Mouse (Mus musculus) heart, adult 18-20 months (tissue): ENCODE results near the gene Alb. TPM values are rescaled to one million over a fixed set of nuclear protein-coding genes. Genes with fewer than 3 reads are reported as not detected.

Experiments used
- DNase-seq, 2 experiments: peaks; one replicate each; pipeline ENCODE4 v3.0.0; 2021 to 2022; ENCODE audit warnings: mixed read lengths in 1 of 2
- total RNA-seq, 2 experiments: library from RNA; stranded (reverse); gene quantifications; 2 replicates each; pipeline ENCODE4 v1.2.3; 2021

Gene Alb
- total RNA-seq, 2 experiments from 2014 or later, result not detected

DNA sequence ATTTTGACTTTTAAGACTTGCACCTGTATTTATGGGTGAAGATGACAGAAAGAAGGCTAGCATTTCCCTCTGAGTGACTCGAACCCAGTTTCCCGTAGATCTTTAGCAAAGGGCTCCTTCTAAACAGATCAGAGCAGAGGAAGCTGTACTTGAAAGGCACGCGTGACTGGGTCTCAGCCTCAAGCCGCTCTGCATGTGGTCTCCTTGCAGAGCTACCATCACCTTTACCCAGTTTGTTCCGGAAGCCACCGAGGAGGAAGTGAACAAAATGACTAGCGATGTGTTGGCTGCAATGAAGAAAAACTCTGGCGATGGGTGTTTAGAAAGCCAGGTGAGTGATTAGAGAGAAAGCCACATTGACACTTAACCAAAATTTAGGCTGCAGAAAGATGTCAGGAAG is 31.7 kb downstream of the Alb start:
- DNase-seq, result peak in 1 of 2 experiments; percentile 4

GRCm38 (mm10) chr5:90494308-90494707 is 33.6 kb downstream of the Alb start:
- DNase-seq, result no peak

DNA sequence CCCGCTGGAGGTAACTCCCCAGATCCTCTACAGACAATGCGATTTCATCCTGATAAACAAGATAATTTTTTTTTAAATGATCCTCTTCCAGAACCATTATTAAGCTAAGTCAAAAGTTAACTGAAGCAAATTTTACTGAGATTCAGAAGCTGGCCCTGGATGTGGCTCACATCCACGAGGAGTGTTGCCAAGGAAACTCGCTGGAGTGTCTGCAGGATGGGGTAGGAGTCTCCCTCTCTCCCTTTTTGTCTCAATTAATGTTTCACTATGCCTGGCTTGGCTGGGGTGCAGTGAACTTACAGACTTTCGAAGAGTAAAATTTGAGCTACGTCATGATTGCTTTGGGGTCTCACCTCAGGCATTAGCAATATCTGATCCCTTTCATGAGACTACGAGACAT is 38.8 kb downstream of the Alb start:
- DNase-seq, result no peak

DNA sequence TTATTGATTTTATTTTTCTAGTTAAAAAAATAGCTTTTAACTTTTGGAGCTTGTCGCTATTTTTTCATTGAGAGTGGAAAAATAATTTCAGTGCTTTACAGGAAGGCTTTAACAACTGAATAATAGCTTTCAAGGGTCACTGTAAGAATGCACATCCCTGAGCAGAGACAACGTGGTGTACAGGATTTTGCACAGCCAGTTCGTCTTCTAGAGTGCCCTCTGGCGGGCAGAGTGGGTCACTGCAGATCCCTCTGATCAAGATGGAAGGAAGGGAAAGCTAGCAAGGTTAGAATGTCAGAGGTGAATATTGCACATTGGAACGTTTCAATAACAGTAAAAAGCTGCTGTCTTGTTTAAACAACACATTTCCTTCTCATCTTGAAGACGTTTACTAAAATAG is 40.0 kb downstream of the Alb start:
- peak; percentile 47 to 85 for DNase-seq

DNA sequence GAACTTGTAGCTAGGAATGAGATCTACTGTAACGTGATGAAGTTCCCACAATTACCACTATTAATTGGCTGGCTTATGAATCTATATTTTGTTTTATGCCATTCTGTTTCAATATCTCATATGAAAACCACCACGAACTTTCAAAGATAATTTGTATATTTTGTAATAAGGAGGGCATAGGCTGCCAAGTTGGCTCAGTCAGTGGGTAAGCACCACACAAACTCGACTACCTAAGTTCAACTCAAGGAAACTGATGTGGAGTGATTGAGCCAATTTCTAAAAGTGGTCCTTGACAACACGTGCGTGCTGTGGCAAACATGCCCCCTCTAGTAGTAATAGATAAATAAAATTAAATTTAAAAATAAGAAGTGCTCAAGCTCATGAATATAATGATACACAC is 41.1 kb downstream of the Alb start:
- no peak for DNase-seq

GRCm38 (mm10) chr5:90504742-90505141 is 44.0 kb downstream of the Alb start:
- DNase-seq, result no peak

DNA sequence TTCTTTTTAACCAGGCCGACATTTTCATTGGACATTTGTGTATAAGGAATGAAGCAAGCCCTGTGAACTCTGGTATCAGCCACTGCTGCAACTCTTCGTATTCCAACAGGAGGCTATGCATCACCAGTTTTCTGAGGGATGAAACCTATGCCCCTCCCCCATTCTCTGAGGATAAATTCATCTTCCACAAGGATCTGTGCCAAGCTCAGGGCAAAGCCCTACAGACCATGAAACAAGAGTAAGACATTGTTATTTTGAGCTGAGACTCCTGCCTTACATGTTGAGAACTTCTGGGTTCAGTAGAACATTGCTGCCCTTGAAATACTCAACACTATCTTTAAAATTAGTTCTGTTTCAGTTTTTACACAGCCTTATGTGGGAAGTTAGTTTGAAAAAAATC is 45.8 kb downstream of the Alb start:
- no peak for DNase-seq

- DNase-seq, result no peak
These were observed 46.8 kb downstream of the Alb start for GRCm38 (mm10) chr5:90507411-90507949.

DNA sequence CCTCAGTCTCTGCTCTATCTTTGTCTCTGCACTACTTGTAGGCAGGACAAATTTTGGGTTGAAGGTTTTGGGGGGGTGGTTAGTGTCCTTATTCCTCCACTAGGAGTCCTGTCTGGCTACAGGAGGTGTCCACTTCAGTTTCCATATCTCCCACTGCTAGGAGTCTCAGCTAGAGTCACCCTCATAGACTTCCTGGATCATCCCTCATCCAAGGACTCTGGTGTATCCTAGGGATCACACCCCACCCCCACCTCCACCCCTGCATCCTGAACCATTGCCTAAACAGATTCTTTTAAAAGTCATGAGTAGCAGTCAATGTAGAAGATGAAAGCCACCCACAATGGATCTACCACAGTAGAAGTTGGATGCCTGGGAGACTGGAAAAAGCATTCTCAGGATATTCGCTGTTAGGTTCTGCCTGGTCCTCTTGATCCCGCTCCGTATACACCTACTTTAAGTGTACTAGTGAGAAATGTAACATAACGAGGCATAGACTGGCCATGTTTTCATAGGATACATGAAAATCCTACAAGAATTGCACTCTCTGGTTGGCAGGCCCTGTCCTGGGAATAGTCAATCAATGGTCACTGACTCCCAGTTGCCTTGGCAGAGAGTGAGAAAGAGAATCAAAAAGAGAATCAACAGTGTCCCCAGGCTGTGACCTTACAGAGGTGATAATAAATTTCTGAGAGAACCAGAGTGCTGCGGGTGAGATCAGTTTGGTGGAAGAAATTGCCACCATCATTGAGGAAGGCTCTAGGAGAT is 49.3 kb downstream of the Alb start:
- DNase-seq, result no peak

DNA sequence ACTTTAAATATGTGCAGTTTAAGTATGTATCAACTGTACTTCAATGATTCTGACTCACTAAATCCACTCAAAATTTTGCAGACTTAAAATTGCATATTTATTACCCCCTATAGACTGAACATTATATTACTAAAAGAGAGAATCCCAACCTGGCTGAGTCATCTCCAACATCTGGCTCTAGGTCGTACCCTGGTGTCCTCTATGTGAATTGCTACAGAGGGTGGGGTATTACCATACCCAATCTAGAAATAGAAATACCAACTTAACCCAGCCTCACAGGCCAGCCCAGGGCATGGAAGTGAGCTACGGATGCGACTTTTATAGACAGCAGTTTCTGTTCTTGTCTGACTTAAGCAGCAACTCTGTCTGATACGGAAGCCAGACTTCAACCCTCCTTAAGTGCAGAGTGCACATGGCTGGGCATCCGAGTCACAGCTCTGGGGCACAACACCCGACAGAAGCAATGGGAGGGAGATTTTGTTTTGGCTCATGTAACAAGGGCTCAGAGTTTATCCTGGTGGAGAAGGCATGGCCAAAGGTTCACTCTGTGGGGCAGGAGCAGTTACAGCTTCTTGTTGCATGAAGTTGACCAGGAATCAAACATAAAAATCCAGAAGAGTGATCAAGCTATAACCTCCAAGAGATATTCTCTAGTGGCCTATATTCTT is 51.7 kb downstream of the Alb start:
- no peak for DNase-seq

DNA sequence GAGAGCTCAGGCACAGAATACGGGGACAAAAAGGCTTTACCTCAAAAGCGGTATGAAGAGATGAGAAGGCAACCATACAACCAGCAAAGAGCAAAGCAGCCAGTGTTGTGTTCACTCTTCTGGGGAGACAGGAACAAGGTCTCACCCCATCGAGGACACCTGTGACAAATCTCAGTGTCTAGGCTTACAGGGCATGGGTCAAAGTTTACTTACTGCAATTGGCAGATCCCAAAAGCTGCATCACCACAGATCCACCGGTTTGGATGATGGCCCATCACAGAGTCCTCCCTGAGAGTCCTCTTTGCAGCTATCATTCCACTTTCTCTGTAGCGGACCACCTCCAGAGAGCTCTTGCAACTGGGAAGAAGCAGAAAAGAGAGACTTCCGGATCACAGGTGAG is 54.9 kb downstream of the Alb start:
- DNase-seq, result no peak

DNA sequence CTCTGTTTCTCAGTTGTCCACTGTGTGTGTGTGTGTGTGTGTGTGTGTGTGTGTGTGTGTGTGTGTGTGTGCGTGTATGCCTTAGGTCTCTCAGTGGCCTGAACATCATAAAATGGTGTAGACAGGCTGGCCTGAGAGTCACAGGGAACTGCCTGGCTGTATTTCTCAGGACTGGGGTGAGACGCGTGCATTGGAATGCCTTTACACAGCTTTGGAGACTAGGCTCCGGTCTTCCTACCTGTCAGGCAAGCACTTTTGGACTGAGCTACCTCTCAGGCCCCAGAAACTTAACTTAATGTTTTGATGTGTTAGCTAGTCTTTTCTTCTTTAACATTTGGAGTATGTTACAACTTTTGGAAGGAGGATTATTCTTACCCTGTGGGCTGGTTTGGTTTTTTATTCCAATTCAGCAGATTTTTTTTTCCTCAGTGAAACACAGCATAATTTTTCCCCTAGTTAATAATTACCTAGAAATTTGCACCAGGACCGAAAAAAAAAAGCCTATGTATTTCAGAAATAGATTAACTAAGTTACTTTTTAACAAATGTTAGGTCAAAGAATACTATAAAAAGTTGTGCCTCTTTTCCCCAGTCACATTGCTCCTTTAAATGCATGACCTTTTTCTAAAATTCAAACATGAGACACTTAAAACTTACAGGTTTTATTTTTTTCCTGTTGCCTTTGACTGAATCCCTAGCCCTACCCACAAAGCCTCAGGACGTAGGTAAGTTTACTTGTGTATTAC is 57.8 kb downstream of the Alb start, which contains the start of gene Afm:
Afm (plus strand) TSS at position 577 of the 745 bp plus-strand sequence.
- DNase-seq, result no peak

Other genes starting within 250 kb of the Alb start
- gene Cox18, start 236.9 kb upstream of the Alb start, total RNA-seq, result 10 to 100 TPM; 11.1 to 12.3 TPM
- gene Ankrd17, start 94.3 kb upstream of the Alb start, total RNA-seq, result 10 to 100 TPM; 61.8 to 67.9 TPM
- under 1 TPM; 0.55 to 0.67 TPM for gene Gm9958, start 93.7 kb upstream of the Alb start, total RNA-seq
- under 1 TPM in 1 of 2 experiments, not detected in 1; 0.13 TPM for gene Afp, start 29.8 kb downstream of the Alb start, total RNA-seq
- not detected for gene Afm, start 58.0 kb downstream of the Alb start, total RNA-seq
- gene 5830473C10Rik, start 100.2 kb downstream of the Alb start, total RNA-seq, result not detected
- gene Rassf6, start 179.8 kb downstream of the Alb start, total RNA-seq, result under 1 TPM in 1 of 2 experiments, not detected in 1; 0.87 TPM